8 mouse cellular contexts compared by ENCODE assay signal in genomic region chr10:80357994-80358639, GRCm38 (mm10). TPM values are rescaled to one million over a fixed set of nuclear protein-coding genes. Genes with fewer than 3 reads are reported as not detected.
DNase-seq lines count a peak whose midpoint lies in the region; ATAC-seq and TF ChIP-seq lines count a peak whose summit lies in the region.

No protein-coding gene starts in this region.

- no peak for TF ChIP-seq CTCF in cortical plate, adult 2 months (IDR thresholded peaks at IDR 0.05; ENCODE audit: extremely low read depth, insufficient read depth, low read length)
- peak; percentile 52 for TF ChIP-seq CTCF in hindbrain, postnatal 0 days (IDR thresholded peaks at IDR 0.05; ENCODE audit: low read depth)
- TF ChIP-seq CTCF in liver, embryonic 14.5 days (IDR thresholded peaks at IDR 0.05; ENCODE audit: low read depth), result no peak; the same call in 1 of the 2 replicates

- no peak for TF ChIP-seq POLR2A in cortical plate, adult 2 months (IDR thresholded peaks at IDR 0.05; ENCODE audit: extremely low read depth, insufficient read depth, low read length)

- H3K4me3 ChIP-seq in heart, embryonic 10.5 days, result peak overlapping the region; percentile 44
- peak overlapping the region; percentile 48; the same call in 1 of the 2 replicates for H3K4me3 ChIP-seq in cortical plate, adult 2 months (ENCODE audit: insufficient read depth, low read length)
- H3K4me3 ChIP-seq in hindbrain, postnatal 0 days (ENCODE audit: low read length), result peak overlapping the region; percentile 37
- H3K4me3 ChIP-seq in liver, embryonic 14.5 days (ENCODE audit: insufficient read depth in 1 of 2, low read depth in 2 of 2, low read length in 2 of 2), result no peak overlapping the region

- no peak overlapping the region for H3K27ac ChIP-seq in heart, embryonic 10.5 days
- no peak overlapping the region for H3K27ac ChIP-seq in cortical plate, adult 2 months (ENCODE audit: insufficient read depth, low read length)
- no peak overlapping the region for H3K27ac ChIP-seq in hindbrain, postnatal 0 days
- H3K27ac ChIP-seq in liver, embryonic 14.5 days, result no peak overlapping the region

- peak; percentile 77 for ATAC-seq in hindbrain, postnatal 0 days
- ATAC-seq in liver, embryonic 14.5 days (ENCODE audit: insufficient read depth), result 0 out of 2 replicates have a peak, but pooled peaks have one; percentile 21

- TF ChIP-seq EP300 in liver, embryonic 14.5 days (IDR thresholded peaks at IDR 0.05; ENCODE audit: low read depth), result no peak

- DNase-seq in heart, embryonic 10.5 days (ENCODE audit: low spot score), result no peak
- no peak for DNase-seq in heart, adult 9 months (ENCODE audit: low spot score in 2 of 2)
- DNase-seq in hindbrain, postnatal 0 days (ENCODE audit: low spot score), result peak; percentile 73
- DNase-seq in liver, embryonic 14.5 days (ENCODE audit: low read depth in 3 of 3, low spot score in 3 of 3), result no peak
- peak; percentile 75 for DNase-seq in retina, adult 2 months (ENCODE audit: low read depth, low spot score)
- DNase-seq in left cerebral cortex, postnatal 36 days (ENCODE audit: low spot score in 2 of 2), result no peak
- no peak for DNase-seq in left cerebral cortex, adult 9 months (ENCODE audit: low spot score in 2 of 2)

- peak overlapping the region; percentile 30; the same call in 1 of the 2 replicates for H3K9ac ChIP-seq in hindbrain, postnatal 0 days (replicated peaks; ENCODE audit: low read length)
- H3K9ac ChIP-seq in liver, embryonic 14.5 days (replicated peaks), result no peak overlapping the region

- peak overlapping the region; percentile 60 for H3K4me2 ChIP-seq in hindbrain, postnatal 0 days (ENCODE audit: low read depth, low read length)
- H3K4me2 ChIP-seq in liver, embryonic 14.5 days (ENCODE audit: low read depth), result peak overlapping the region; percentile 18; the same call in 1 of the 2 replicates

- intact Hi-C loops in left cerebral cortex, postnatal 36 days (cut with DNase I), result no loop called here

- peaks cover 19% of the 10 kb centered on the region for H3K4me1 ChIP-seq in heart, embryonic 10.5 days
- no peaks in the 10 kb centered on the region for H3K4me1 ChIP-seq in cortical plate, adult 2 months (ENCODE audit: control insufficient read depth, insufficient read depth, low read length)
- H3K4me1 ChIP-seq in hindbrain, postnatal 0 days (ENCODE audit: insufficient read depth, low read length), result no peaks in the 10 kb centered on the region; the same call in 1 of the 2 replicates
- H3K4me1 ChIP-seq in liver, embryonic 14.5 days (replicated peaks; ENCODE audit: control insufficient read depth in 2 of 2, insufficient read depth in 2 of 2, low read length in 1 of 2), result no peaks in the 10 kb centered on the region

- H3K9me3 ChIP-seq in heart, embryonic 10.5 days, result no peaks in the 10 kb centered on the region
- no peaks in the 10 kb centered on the region for H3K9me3 ChIP-seq in hindbrain, postnatal 0 days (ENCODE audit: low read length)
- no peaks in the 10 kb centered on the region for H3K9me3 ChIP-seq in liver, embryonic 14.5 days (ENCODE audit: control insufficient read depth, low read length)

- peaks cover 94% of the 10 kb centered on the region for H3K27me3 ChIP-seq in heart, embryonic 10.5 days (ENCODE audit: insufficient read depth, poor library complexity, severe bottlenecking)
- H3K27me3 ChIP-seq in hindbrain, postnatal 0 days (ENCODE audit: insufficient read depth, low read length), result peaks cover 30% of the 10 kb centered on the region
- H3K27me3 ChIP-seq in liver, embryonic 14.5 days (ENCODE audit: control insufficient read depth, insufficient read depth, low read length), result peaks cover 49% of the 10 kb centered on the region

- WGBS in heart, embryonic 10.5 days, result 7% methylated on average over 31 of the region's 31 CpGs
- WGBS in hindbrain, postnatal 0 days, result 8% methylated on average over 31 of the region's 31 CpGs
- 9% methylated on average over 31 of the region's 31 CpGs for WGBS in liver, embryonic 14.5 days (ENCODE audit: insufficient replicate concordance)

- H3K36me3 ChIP-seq in heart, embryonic 10.5 days, result no peaks in the 10 kb centered on the region
- H3K36me3 ChIP-seq in hindbrain, postnatal 0 days (ENCODE audit: insufficient read depth, low read length), result no peaks in the 10 kb centered on the region
- no peaks in the 10 kb centered on the region for H3K36me3 ChIP-seq in liver, embryonic 14.5 days (replicated peaks; ENCODE audit: control insufficient read depth, insufficient read depth, low read depth)

RNA-seq across cellular contexts. Expression of gene Plk5, which starts 1.9 kb away (rescaled TPM):
- polyA plus RNA-seq in heart, embryonic 10.5 days (2016; fragmentation: Nextera tagmentation; extraction: Ambion mirVana), result 0.16 TPM in 1 of 2 replicates, not detected in the other
- polyA plus RNA-seq in cortical plate, adult 2 months (2012; rRNA removed), result 36.3 and 40.3 TPM in 2 replicates
- 15.7 and 18.3 TPM in 2 replicates for total RNA-seq in hindbrain, postnatal 0 days (2014; rRNA removed)
- 8.9 and 9.3 TPM in 2 replicates for polyA plus RNA-seq in hindbrain, postnatal 0 days (2015; fragmentation: Nextera tagmentation; extraction: Ambion mirVana)
- 0.08 and 0.10 TPM in 2 replicates for polyA plus RNA-seq in liver, embryonic 14.5 days (2012; rRNA removed)
- 0.09 TPM in 1 of 2 replicates, not detected in the other for polyA plus RNA-seq in liver, embryonic 14.5 days (2014; fragmentation: Nextera tagmentation; extraction: Ambion mirVana)
- total RNA-seq in left cerebral cortex, postnatal 36 days (2021), result 10 to 100 TPM; 16.9 to 33.1 TPM

RNA-seq across cellular contexts. Expression of gene Adamtsl5, which starts 9.9 kb away (rescaled TPM):
- 1.3 and 1.9 TPM in 2 replicates for polyA plus RNA-seq in heart, embryonic 10.5 days (2016; fragmentation: Nextera tagmentation; extraction: Ambion mirVana)
- 7.9 and 9.4 TPM in 2 replicates for polyA plus RNA-seq in cortical plate, adult 2 months (2012; rRNA removed)
- total RNA-seq in hindbrain, postnatal 0 days (2014; rRNA removed), result 0.18 and 1.0 TPM in 2 replicates
- polyA plus RNA-seq in hindbrain, postnatal 0 days (2015; fragmentation: Nextera tagmentation; extraction: Ambion mirVana), result 0.91 and 1.2 TPM in 2 replicates
- polyA plus RNA-seq in liver, embryonic 14.5 days (2012; rRNA removed), result 1.9 and 2.1 TPM in 2 replicates
- 1.3 TPM in 2 replicates for polyA plus RNA-seq in liver, embryonic 14.5 days (2014; fragmentation: Nextera tagmentation; extraction: Ambion mirVana)
- total RNA-seq in left cerebral cortex, postnatal 36 days (2021), result 10 to 100 TPM in 1 of 2 experiments, 1 to 10 TPM in 1; 7.5 to 10.0 TPM

RNA-seq across cellular contexts. Expression of gene Reep6, which starts 28.4 kb away (rescaled TPM):
- polyA plus RNA-seq in heart, embryonic 10.5 days (2016; fragmentation: Nextera tagmentation; extraction: Ambion mirVana), result 7.1 and 18.3 TPM in 2 replicates
- polyA plus RNA-seq in cortical plate, adult 2 months (2012; rRNA removed), result 5.7 and 6.3 TPM in 2 replicates
- 3.7 TPM in 2 replicates for total RNA-seq in hindbrain, postnatal 0 days (2014; rRNA removed)
- 5.2 and 5.5 TPM in 2 replicates for polyA plus RNA-seq in hindbrain, postnatal 0 days (2015; fragmentation: Nextera tagmentation; extraction: Ambion mirVana)
- 23.6 and 29.2 TPM in 2 replicates for polyA plus RNA-seq in liver, embryonic 14.5 days (2012; rRNA removed)
- 55.3 and 59.5 TPM in 2 replicates for polyA plus RNA-seq in liver, embryonic 14.5 days (2014; fragmentation: Nextera tagmentation; extraction: Ambion mirVana)
- 10 to 100 TPM; 10.6 to 11.5 TPM for total RNA-seq in left cerebral cortex, postnatal 36 days (2021)

RNA-seq across cellular contexts. Expression of gene Pcsk4, which starts 28.8 kb away (rescaled TPM):
- 1.6 and 4.0 TPM in 2 replicates for polyA plus RNA-seq in heart, embryonic 10.5 days (2016; fragmentation: Nextera tagmentation; extraction: Ambion mirVana)
- polyA plus RNA-seq in cortical plate, adult 2 months (2012; rRNA removed), result 13.1 and 13.9 TPM in 2 replicates
- total RNA-seq in hindbrain, postnatal 0 days (2014; rRNA removed), result 3.8 and 6.7 TPM in 2 replicates
- polyA plus RNA-seq in hindbrain, postnatal 0 days (2015; fragmentation: Nextera tagmentation; extraction: Ambion mirVana), result 11.0 and 11.8 TPM in 2 replicates
- 6.6 and 7.2 TPM in 2 replicates for polyA plus RNA-seq in liver, embryonic 14.5 days (2012; rRNA removed)
- 3.1 and 3.2 TPM in 2 replicates for polyA plus RNA-seq in liver, embryonic 14.5 days (2014; fragmentation: Nextera tagmentation; extraction: Ambion mirVana)
- total RNA-seq in left cerebral cortex, postnatal 36 days (2021), result 1 to 10 TPM; 4.9 to 6.2 TPM

RNA-seq across cellular contexts. Expression of gene Mex3d, which starts 29.3 kb away (rescaled TPM):
- 2.1 and 5.0 TPM in 2 replicates for polyA plus RNA-seq in heart, embryonic 10.5 days (2016; fragmentation: Nextera tagmentation; extraction: Ambion mirVana)
- polyA plus RNA-seq in cortical plate, adult 2 months (2012; rRNA removed), result 13.8 and 14.3 TPM in 2 replicates
- 129 and 145 TPM in 2 replicates for total RNA-seq in hindbrain, postnatal 0 days (2014; rRNA removed)
- polyA plus RNA-seq in hindbrain, postnatal 0 days (2015; fragmentation: Nextera tagmentation; extraction: Ambion mirVana), result 11.6 and 14.2 TPM in 2 replicates
- polyA plus RNA-seq in liver, embryonic 14.5 days (2012; rRNA removed), result 3.2 and 3.3 TPM in 2 replicates
- 0.55 and 1.1 TPM in 2 replicates for polyA plus RNA-seq in liver, embryonic 14.5 days (2014; fragmentation: Nextera tagmentation; extraction: Ambion mirVana)
- total RNA-seq in left cerebral cortex, postnatal 36 days (2021), result 10 to 100 TPM; 18.1 to 23.4 TPM

Comparison
In these comparisons a context has a peak if more than half of its experiments do, and no peak if none do; other contexts are left out.
1. DNase-seq: peak in hindbrain, postnatal 0 days (single experiment) and retina, adult 2 months (single experiment); none in heart, embryonic 10.5 days (single experiment), heart, adult 9 months (0 of 2), liver, embryonic 14.5 days (0 of 3), left cerebral cortex, postnatal 36 days (0 of 2) and left cerebral cortex, adult 9 months (0 of 2).
2. H3K4me3 ChIP-seq: peak in heart, embryonic 10.5 days (single experiment), cortical plate, adult 2 months (single experiment) and hindbrain, postnatal 0 days (single experiment); none in liver, embryonic 14.5 days (0 of 2).